Mouse (Mus musculus) liver, adult 2 months (tissue): ENCODE results near the gene Glis3.

Experiments used
- CTCF ChIP-seq: fragments of 200-500 bp; IDR thresholded peaks from 2 replicates; pipeline ENCODE4 v1.5.1; 2011; ENCODE audit warnings: low read depth, low read length, control low read depth
- POLR2A ChIP-seq: fragments of 200-500 bp; IDR thresholded peaks from 2 replicates; pipeline ENCODE4 v1.6.1; 2011; ENCODE audit warnings: low read length, control low read depth; ENCODE audit not compliant: insufficient read depth; ENCODE audit errors: extremely low read depth

GRCm38 (mm10) chr19:28281405-28281804 is 398.5 kb downstream of the Glis3 start:
- TF ChIP-seq CTCF (no peak), POLR2A (no peak)
